Mouse (Mus musculus) limb, embryonic 12.5 days (tissue): ENCODE results near the gene Tmeff1. TPM values are rescaled to one million over a fixed set of nuclear protein-coding genes. Genes with fewer than 3 reads are reported as not detected.

Experiments
- ATAC-seq: fragments of 200-750 bp; cut with Nextera tagmentation; 2 replicates; pipeline ENCODE4 v1.8.0; 2017; ENCODE audit warnings: low read depth, moderate TSS enrichment; ENCODE audit not compliant: insufficient number of reproducible peaks, insufficient read depth, low FRiP score, low TSS enrichment
- H3K27ac ChIP-seq: fragments of 300-500 bp; sonication (generic); 2 replicates; pipeline ENCODE4 v1.5.1; 2016; ENCODE audit warnings: mild to moderate bottlenecking, moderate library complexity
- H3K27me3 ChIP-seq: fragments of 300-500 bp; sonication (generic); 2 replicates; pipeline ENCODE4 v1.6.1; 2016; ENCODE audit warnings: mild to moderate bottlenecking, moderate library complexity
- H3K36me3 ChIP-seq: fragments of 300-500 bp; sonication (generic); 2 replicates; pipeline ENCODE4 v1.6.1; 2016; ENCODE audit warnings: mild to moderate bottlenecking, moderate library complexity
- H3K4me1 ChIP-seq: fragments of 300-500 bp; sonication (generic); replicated peaks from 2 replicates; pipeline ENCODE4 v1.6.1; 2016
- H3K4me2 ChIP-seq: fragments of 300-500 bp; sonication (generic); 2 replicates; pipeline ENCODE4 v1.6.1; 2016; ENCODE audit warnings: mild to moderate bottlenecking, moderate library complexity
- H3K4me3 ChIP-seq: fragments of 300-500 bp; sonication (generic); replicated peaks from 2 replicates; pipeline ENCODE4 v1.5.1; 2016; ENCODE audit warnings: mild to moderate bottlenecking
- H3K9ac ChIP-seq: fragments of 300-500 bp; sonication (generic); replicated peaks from 2 replicates; pipeline ENCODE4 v1.6.1; 2016; ENCODE audit warnings: mild to moderate bottlenecking, moderate library complexity
- H3K9me3 ChIP-seq: fragments of 300-500 bp; sonication (generic); 2 replicates; pipeline ENCODE4 v1.6.1; 2016; ENCODE audit warnings: mild to moderate bottlenecking, moderate library complexity
- WGBS: fragments of 180-500 bp; shearing (Covaris S2); methylation state at CpG from one replicate; pipeline ENCODE4 v1.1.7; 2016; 5-methylcytosine and 5-hydroxymethylcytosine counted together
- polyA plus RNA-seq: library from polyadenylated mRNA; unstranded; fragments of >200 nt; fragmentation: Nextera tagmentation; extraction: Ambion mirVana; gene quantifications from 2 replicates; pipeline ENCODE4 v1.2.1, GENCODE M21; 2016

The Tmeff1 gene
- polyA plus RNA-seq, 1 experiment from 2014 or later, result 112 TPM

- 31% methylated on average over 9 of the region's 9 CpGs for WGBS
Measured at GRCm38 (mm10) chr4:48692736-48693292, 107.8 kb downstream of the Tmeff1 start.

GRCm38 (mm10) chr4:48696706-48697105 lies 111.7 kb downstream of the Tmeff1 start:
- H3K27ac ChIP-seq, result no peak overlapping the region
- no peaks in the 10 kb centered on the region for H3K36me3 ChIP-seq
- 96% methylated on average over 3 of the region's 3 CpGs for WGBS
- H3K4me1 ChIP-seq, result no peaks in the 10 kb centered on the region
- no peak for ATAC-seq
- H3K27me3 ChIP-seq, result no peaks in the 10 kb centered on the region
- no peak overlapping the region for H3K4me2 ChIP-seq
- H3K4me3 ChIP-seq, result no peak overlapping the region
- no peaks in the 10 kb centered on the region for H3K9me3 ChIP-seq
- H3K9ac ChIP-seq, result no peak overlapping the region

More at GRCm38 (mm10) chr4:48692736-48693292, 107.8 kb downstream of the Tmeff1 start:
- Histone ChIP-seq H3K4me2 (no peak overlapping the region), H3K36me3 (no peaks in the 10 kb centered on the region), H3K9me3 (no peaks in the 10 kb centered on the region), H3K27me3 (no peaks in the 10 kb centered on the region), H3K4me1 (peaks cover 5% of the 10 kb centered on the region), H3K9ac (no peak overlapping the region), H3K4me3 (no peak overlapping the region), H3K27ac (no peak overlapping the region)
- no peak for ATAC-seq

- H3K4me1 ChIP-seq, result no peaks in the 10 kb centered on the region
- ATAC-seq, result no peak
- no peak overlapping the region for H3K9ac ChIP-seq
- no peak overlapping the region for H3K27ac ChIP-seq
- H3K4me3 ChIP-seq, result no peak overlapping the region
- H3K27me3 ChIP-seq, result no peaks in the 10 kb centered on the region
- H3K4me2 ChIP-seq, result no peak overlapping the region
- H3K36me3 ChIP-seq, result no peaks in the 10 kb centered on the region
- H3K9me3 ChIP-seq, result no peaks in the 10 kb centered on the region
- WGBS, result 63% methylated on average over 11 of the region's 11 CpGs
Measured at GRCm38 (mm10) chr4:48697302-48697701, 112.3 kb downstream of the Tmeff1 start.

Other genes starting within 250 kb of the Tmeff1 start
- 67.6 and 70.1 TPM in 2 replicates for gene Tex10, start 111.7 kb upstream of the Tmeff1 start, polyA plus RNA-seq
- gene Msantd3, start 45.2 kb upstream of the Tmeff1 start, polyA plus RNA-seq, result 30.9 and 36.4 TPM in 2 replicates
- gene Cavin4, start 78.3 kb downstream of the Tmeff1 start, polyA plus RNA-seq, result 1.0 and 2.0 TPM in 2 replicates